Mouse (Mus musculus) limb, embryonic 13.5 days (tissue): ENCODE measurements around the gene Heg1. TPM values are rescaled to one million over a fixed set of nuclear protein-coding genes. Genes with fewer than 3 reads are reported as not detected.

Source experiments
- ATAC-seq: fragments of 200-750 bp; cut with Nextera tagmentation; 2 replicates; pipeline ENCODE4 v1.8.0; 2017; ENCODE audit warnings: low read depth, moderate number of reproducible peaks, moderate TSS enrichment; ENCODE audit not compliant: low FRiP score
- H3K27ac ChIP-seq: fragments of 300-500 bp; sonication (generic); 2 replicates; pipeline ENCODE4 v1.5.1; 2015; ENCODE audit warnings: inconsistent platforms, mild to moderate bottlenecking, moderate library complexity
- H3K27me3 ChIP-seq: fragments of 300-500 bp; sonication (generic); 2 replicates; pipeline ENCODE4 v1.6.1; 2015; ENCODE audit warnings: mild to moderate bottlenecking, inconsistent platforms
- H3K36me3 ChIP-seq: fragments of 300-500 bp; sonication (generic); 2 replicates; pipeline ENCODE4 v1.6.1; 2015; ENCODE audit warnings: inconsistent platforms, mild to moderate bottlenecking, moderate library complexity
- H3K4me1 ChIP-seq: fragments of 300-500 bp; sonication (generic); 2 replicates; pipeline ENCODE4 v1.6.1; 2015; ENCODE audit warnings: inconsistent platforms
- H3K4me2 ChIP-seq: fragments of 300-500 bp; sonication (generic); replicated peaks from 2 replicates; pipeline ENCODE4 v1.6.1; 2015; ENCODE audit warnings: inconsistent platforms, mild to moderate bottlenecking, moderate library complexity
- H3K4me3 ChIP-seq: fragments of 300-500 bp; sonication (generic); 2 replicates; pipeline ENCODE4 v1.5.1; 2015; ENCODE audit warnings: moderate library complexity, mild to moderate bottlenecking, inconsistent platforms
- H3K9ac ChIP-seq: fragments of 300-500 bp; sonication (generic); 2 replicates; pipeline ENCODE4 v1.6.1; 2015; ENCODE audit warnings: mild to moderate bottlenecking, inconsistent platforms
- H3K9me3 ChIP-seq: fragments of 300-500 bp; sonication (generic); 2 replicates; pipeline ENCODE4 v1.6.1; 2016; ENCODE audit warnings: inconsistent platforms
- WGBS: fragments of 180-500 bp; shearing (Covaris S2); methylation state at CpG from one replicate; pipeline ENCODE4 v1.1.7; 2015; 5-methylcytosine and 5-hydroxymethylcytosine counted together
- polyA plus RNA-seq: library from polyadenylated mRNA; unstranded; fragments of >200 nt; fragmentation: Nextera tagmentation; extraction: Ambion mirVana; gene quantifications from 2 replicates; pipeline ENCODE4 v1.2.1, GENCODE M21; 2015

Gene Heg1
- 14.7 and 16.0 TPM in 2 replicates for polyA plus RNA-seq

- Histone ChIP-seq H3K4me3 (peak within 1 kb of the TSS; percentile 88), H3K9ac (peak within 1 kb of the TSS; percentile 95), H3K27ac (peak within 1 kb of the TSS; percentile 52), H3K27me3 (no peaks in the 10 kb centered on the region), H3K4me2 (peak within 1 kb of the TSS; percentile 91), H3K36me3 (no peaks in the 10 kb centered on the region), H3K9me3 (no peaks in the 10 kb centered on the region), H3K4me1 (peaks cover 43% of the 10 kb centered on the region)
- ATAC-seq: peak; percentile 86
- 1% methylated on average over 54 of the region's 57 CpGs for WGBS
These were observed at the start of gene Heg1 for GRCm38 (mm10) chr16:33684162-33684702. TSS of gene Heg1 (plus strand) at chr16:33684370.

- Histone ChIP-seq H3K9me3 (no peaks in the 10 kb centered on the region), H3K4me2 (no peak overlapping the region), H3K27me3 (no peaks in the 10 kb centered on the region), H3K4me1 (no peaks in the 10 kb centered on the region), H3K4me3 (no peak overlapping the region), H3K9ac (no peak overlapping the region), H3K27ac (no peak overlapping the region), H3K36me3 (no peaks in the 10 kb centered on the region)
- no peak for ATAC-seq
- 80% methylated on average over 12 of the region's 12 CpGs for WGBS
These were observed 48.2 kb upstream of the Heg1 start for GRCm38 (mm10) chr16:33635836-33636595.

GRCm38 (mm10) chr16:33641779-33642178 is 42.4 kb upstream of the Heg1 start:
- ATAC-seq: no peak
- H3K9ac ChIP-seq: no peak overlapping the region
- H3K4me3 ChIP-seq: no peak overlapping the region
- H3K27me3 ChIP-seq: no peaks in the 10 kb centered on the region
- no peaks in the 10 kb centered on the region for H3K9me3 ChIP-seq
- no peaks in the 10 kb centered on the region for H3K4me1 ChIP-seq
- WGBS: 43% methylated on average over 3 of the region's 3 CpGs
- no peaks in the 10 kb centered on the region for H3K36me3 ChIP-seq
- no peak overlapping the region for H3K27ac ChIP-seq
- H3K4me2 ChIP-seq: no peak overlapping the region

- no peak overlapping the region for H3K4me3 ChIP-seq
- no peaks in the 10 kb centered on the region for H3K4me1 ChIP-seq
- H3K36me3 ChIP-seq: no peaks in the 10 kb centered on the region
- no peak overlapping the region for H3K9ac ChIP-seq
- peaks cover 13% of the 10 kb centered on the region for H3K9me3 ChIP-seq
- no peak overlapping the region for H3K27ac ChIP-seq
- 89% methylated on average over 6 of the region's 6 CpGs for whole genome bisulfite sequencing
- H3K27me3 ChIP-seq: no peaks in the 10 kb centered on the region
- no peak for ATAC-seq
- no peak overlapping the region for H3K4me2 ChIP-seq
These were observed 31.1 kb upstream of the Heg1 start for GRCm38 (mm10) chr16:33653116-33653515.

GRCm38 (mm10) chr16:33655443-33655842 is 28.7 kb upstream of the Heg1 start:
- H3K36me3 ChIP-seq: no peaks in the 10 kb centered on the region
- H3K4me3 ChIP-seq: no peak overlapping the region
- no peak for ATAC-seq
- no peak overlapping the region for H3K27ac ChIP-seq
- H3K9me3 ChIP-seq: peaks cover 2% of the 10 kb centered on the region; the same call in 1 of the 2 replicates
- H3K27me3 ChIP-seq: no peaks in the 10 kb centered on the region
- H3K4me2 ChIP-seq: no peak overlapping the region
- WGBS: 91% methylated on average over 3 of the region's 3 CpGs
- no peak overlapping the region for H3K9ac ChIP-seq
- no peaks in the 10 kb centered on the region for H3K4me1 ChIP-seq

GRCm38 (mm10) chr16:33657191-33657590 is 27.0 kb upstream of the Heg1 start:
- no peaks in the 10 kb centered on the region for H3K36me3 ChIP-seq
- H3K9ac ChIP-seq: no peak overlapping the region
- no peaks in the 10 kb centered on the region for H3K27me3 ChIP-seq
- H3K9me3 ChIP-seq: no peaks in the 10 kb centered on the region
- 85% methylated on average over 3 of the region's 3 CpGs for WGBS
- H3K4me2 ChIP-seq: no peak overlapping the region
- no peak for ATAC-seq
- H3K4me3 ChIP-seq: no peak overlapping the region
- no peak overlapping the region for H3K27ac ChIP-seq
- no peaks in the 10 kb centered on the region for H3K4me1 ChIP-seq

GRCm38 (mm10) chr16:33658121-33658520 is 26.0 kb upstream of the Heg1 start:
- H3K27ac ChIP-seq: no peak overlapping the region
- no peaks in the 10 kb centered on the region for H3K27me3 ChIP-seq
- no peak for ATAC-seq
- no peak overlapping the region for H3K4me3 ChIP-seq
- no peaks in the 10 kb centered on the region for H3K9me3 ChIP-seq
- no peak overlapping the region for H3K4me2 ChIP-seq
- H3K36me3 ChIP-seq: no peaks in the 10 kb centered on the region
- no peaks in the 10 kb centered on the region for H3K4me1 ChIP-seq
- no peak overlapping the region for H3K9ac ChIP-seq
- 96% methylated on average over 3 of the region's 3 CpGs for WGBS

- Histone ChIP-seq H3K4me1 (no peaks in the 10 kb centered on the region), H3K36me3 (no peaks in the 10 kb centered on the region), H3K27ac (no peak overlapping the region), H3K9ac (no peak overlapping the region), H3K27me3 (no peaks in the 10 kb centered on the region), H3K4me2 (no peak overlapping the region), H3K9me3 (no peaks in the 10 kb centered on the region), H3K4me3 (no peak overlapping the region)
- ATAC-seq: no peak
- WGBS: 85% methylated on average over 5 of the region's 5 CpGs
These were observed 24.6 kb upstream of the Heg1 start for GRCm38 (mm10) chr16:33659521-33659920.

- no peaks in the 10 kb centered on the region for H3K27me3 ChIP-seq
- no peak overlapping the region for H3K27ac ChIP-seq
- H3K4me2 ChIP-seq: no peak overlapping the region
- H3K36me3 ChIP-seq: no peaks in the 10 kb centered on the region
- no peak overlapping the region for H3K4me3 ChIP-seq
- no peak for ATAC-seq
- H3K9me3 ChIP-seq: no peaks in the 10 kb centered on the region
- no peaks in the 10 kb centered on the region for H3K4me1 ChIP-seq
- no peak overlapping the region for H3K9ac ChIP-seq
- 48% methylated on average over 5 of the region's 5 CpGs for WGBS
These were observed 24.0 kb upstream of the Heg1 start for GRCm38 (mm10) chr16:33660125-33660524.

GRCm38 (mm10) chr16:33662841-33663240 is 21.3 kb upstream of the Heg1 start:
- no peak overlapping the region for H3K4me2 ChIP-seq
- no peaks in the 10 kb centered on the region for H3K4me1 ChIP-seq
- no peaks in the 10 kb centered on the region for H3K27me3 ChIP-seq
- H3K9me3 ChIP-seq: no peaks in the 10 kb centered on the region
- no peak overlapping the region for H3K4me3 ChIP-seq
- H3K36me3 ChIP-seq: no peaks in the 10 kb centered on the region
- H3K9ac ChIP-seq: no peak overlapping the region
- 91% methylated on average over 10 of the region's 10 CpGs for WGBS
- H3K27ac ChIP-seq: no peak overlapping the region
- no peak for ATAC-seq

- Histone ChIP-seq H3K36me3 (no peaks in the 10 kb centered on the region), H3K4me3 (no peak overlapping the region), H3K27me3 (no peaks in the 10 kb centered on the region), H3K9me3 (no peaks in the 10 kb centered on the region), H3K27ac (no peak overlapping the region), H3K4me2 (no peak overlapping the region), H3K9ac (no peak overlapping the region), H3K4me1 (no peaks in the 10 kb centered on the region)
- ATAC-seq: no peak
- 74% methylated on average over 6 of the region's 6 CpGs for WGBS
These were observed 17.9 kb upstream of the Heg1 start for GRCm38 (mm10) chr16:33666226-33666625.

GRCm38 (mm10) chr16:33666985-33667538 is 17.1 kb upstream of the Heg1 start:
- Histone ChIP-seq H3K9me3 (no peaks in the 10 kb centered on the region), H3K4me2 (no peak overlapping the region), H3K4me1 (no peaks in the 10 kb centered on the region), H3K27me3 (no peaks in the 10 kb centered on the region), H3K4me3 (no peak overlapping the region), H3K36me3 (no peaks in the 10 kb centered on the region), H3K9ac (no peak overlapping the region), H3K27ac (no peak overlapping the region)
- ATAC-seq: no peak
- 89% methylated on average over 4 of the region's 4 CpGs for WGBS
